Mouse (Mus musculus): ENCODE results near the gene Cfap77.
"Not testable (repeated sequence)": the region's sequence is repeated elsewhere in the genome, so short reads cannot be mapped to it uniquely, and the experiment has no call there.

Cfap77 gene

GRCm38 (mm10) chr2:29054991-29055390 lies at the start of gene Cfap77:
Gene Cfap77, minus strand, starts transcription at chr2:29055066.
- DNase-seq (ENCODE audit: low spot score in 2 of 2): no peak

- DNase-seq (ENCODE audit: low spot score in 2 of 2): not testable (repeated sequence)
Measured at GRCm38 (mm10) chr2:29102416-29103377, 47.8 kb upstream of the Cfap77 start.

DNA sequence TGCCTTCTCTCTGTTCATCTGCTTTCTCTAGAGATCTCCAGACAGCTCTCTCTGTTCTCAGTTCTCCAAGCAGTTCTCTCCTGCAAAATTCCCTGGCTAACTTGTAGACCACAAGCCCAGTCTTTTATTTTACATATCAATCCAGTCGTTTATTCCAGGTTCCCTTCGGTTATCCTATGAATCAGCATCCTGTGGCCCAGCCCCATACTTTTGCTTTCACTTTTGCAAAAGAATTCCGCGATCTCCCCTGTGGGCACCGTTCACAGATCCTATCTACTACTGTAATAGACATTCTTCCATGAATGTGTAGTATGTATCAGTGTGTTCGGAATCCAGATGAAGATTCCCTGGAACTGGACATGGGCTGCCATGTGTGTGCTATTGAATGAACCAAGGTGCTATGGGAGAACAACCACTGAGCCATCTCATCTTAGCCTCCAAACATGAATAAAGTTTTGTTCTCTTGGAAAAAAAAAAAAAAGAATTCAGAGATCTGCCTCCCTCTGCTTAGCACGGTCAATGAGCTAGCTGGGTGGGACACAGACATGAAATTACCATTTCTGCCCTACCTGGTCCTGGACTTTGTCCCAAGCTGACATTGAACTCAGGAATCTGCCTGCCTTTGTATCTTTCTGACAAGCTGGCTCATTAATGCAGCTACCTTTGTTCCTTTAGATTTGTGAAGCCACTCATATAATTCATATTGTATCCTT lies 46.1 kb upstream of the Cfap77 start:
- DNase-seq (ENCODE audit: low spot score in 2 of 2): no peak

DNA sequence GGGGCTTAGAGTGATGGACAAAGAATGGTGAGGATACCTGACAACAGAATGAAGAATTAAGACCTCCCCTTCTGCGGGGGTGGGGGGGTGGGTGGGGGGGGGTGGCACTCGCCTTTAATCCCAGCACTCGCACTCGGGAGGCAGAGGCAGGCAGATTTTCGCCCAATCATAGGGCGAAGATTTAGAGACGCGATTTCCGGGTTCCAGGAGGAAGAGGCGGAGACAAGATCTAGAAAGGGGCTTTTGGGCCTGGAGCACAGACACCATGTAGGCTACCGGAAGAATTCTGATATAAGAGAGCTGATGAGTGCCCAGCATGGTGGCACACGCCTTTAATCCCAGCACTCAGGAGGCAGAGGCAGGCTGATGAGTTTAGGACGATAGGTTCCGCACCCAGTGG lies 44.8 kb upstream of the Cfap77 start:
- DNase-seq (ENCODE audit: low spot score in 2 of 2): no peak

GRCm38 (mm10) chr2:29098786-29099185 lies 43.9 kb upstream of the Cfap77 start:
- DNase-seq (ENCODE audit: low spot score in 2 of 2): no peak

GRCm38 (mm10) chr2:29097955-29098354 lies 43.1 kb upstream of the Cfap77 start:
- DNase-seq (ENCODE audit: low spot score in 2 of 2): not testable (repeated sequence)

DNA sequence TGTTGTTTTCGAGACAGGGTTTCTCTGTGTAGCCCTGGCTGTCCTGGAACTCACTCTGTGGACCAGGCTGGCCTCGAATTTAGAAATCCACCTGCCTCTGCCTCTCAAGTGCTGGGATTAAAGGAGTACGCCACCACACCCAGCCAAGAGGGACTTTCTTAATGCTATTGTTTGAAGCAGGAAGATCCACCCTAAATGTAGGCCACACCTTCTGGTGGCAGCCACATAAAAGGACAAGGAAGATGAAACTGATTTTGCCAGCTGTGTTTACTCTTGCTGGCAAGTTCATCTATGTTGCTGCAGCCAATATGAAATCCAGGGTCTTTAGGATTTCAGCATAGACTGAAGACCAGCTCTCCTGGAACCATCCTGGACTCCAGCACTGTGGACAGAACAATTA lies 42.6 kb upstream of the Cfap77 start:
- no peak for DNase-seq (ENCODE audit: low spot score in 2 of 2)

GRCm38 (mm10) chr2:29096751-29097150 lies 41.9 kb upstream of the Cfap77 start:
- DNase-seq (ENCODE audit: low spot score in 2 of 2): no peak

GRCm38 (mm10) chr2:29095674-29096073 lies 40.8 kb upstream of the Cfap77 start:
- no peak for DNase-seq (ENCODE audit: low spot score in 2 of 2)

GRCm38 (mm10) chr2:29089276-29089675 lies 34.4 kb upstream of the Cfap77 start:
- not testable (repeated sequence) for DNase-seq (ENCODE audit: low spot score in 2 of 2)

DNA sequence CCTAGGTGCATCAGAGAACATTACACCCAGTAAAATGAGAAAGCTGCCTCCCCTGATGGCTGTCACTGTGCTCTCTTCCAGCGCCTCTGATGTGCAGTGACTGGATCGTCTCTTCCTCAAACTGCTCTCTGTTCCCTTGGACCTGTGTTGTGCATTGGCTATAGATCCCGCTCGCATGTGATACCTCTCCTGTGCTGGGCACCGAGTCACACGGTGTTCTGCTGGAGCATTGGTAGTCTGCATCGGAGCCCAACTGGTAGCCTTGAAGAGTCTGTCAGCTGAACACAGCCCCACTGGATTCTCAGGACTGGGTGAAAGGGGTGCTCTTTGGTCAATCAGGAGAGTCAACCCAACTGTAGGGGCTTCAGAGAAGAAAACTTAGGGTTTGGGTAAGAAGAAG lies 31.2 kb upstream of the Cfap77 start:
- no peak for DNase-seq (ENCODE audit: low spot score in 2 of 2)

- no peak for DNase-seq (ENCODE audit: low spot score in 2 of 2)
Measured at GRCm38 (mm10) chr2:29081965-29082364, 27.1 kb upstream of the Cfap77 start.

GRCm38 (mm10) chr2:29076226-29076625 lies 21.4 kb upstream of the Cfap77 start:
- DNase-seq (ENCODE audit: low spot score in 2 of 2): no peak

DNA sequence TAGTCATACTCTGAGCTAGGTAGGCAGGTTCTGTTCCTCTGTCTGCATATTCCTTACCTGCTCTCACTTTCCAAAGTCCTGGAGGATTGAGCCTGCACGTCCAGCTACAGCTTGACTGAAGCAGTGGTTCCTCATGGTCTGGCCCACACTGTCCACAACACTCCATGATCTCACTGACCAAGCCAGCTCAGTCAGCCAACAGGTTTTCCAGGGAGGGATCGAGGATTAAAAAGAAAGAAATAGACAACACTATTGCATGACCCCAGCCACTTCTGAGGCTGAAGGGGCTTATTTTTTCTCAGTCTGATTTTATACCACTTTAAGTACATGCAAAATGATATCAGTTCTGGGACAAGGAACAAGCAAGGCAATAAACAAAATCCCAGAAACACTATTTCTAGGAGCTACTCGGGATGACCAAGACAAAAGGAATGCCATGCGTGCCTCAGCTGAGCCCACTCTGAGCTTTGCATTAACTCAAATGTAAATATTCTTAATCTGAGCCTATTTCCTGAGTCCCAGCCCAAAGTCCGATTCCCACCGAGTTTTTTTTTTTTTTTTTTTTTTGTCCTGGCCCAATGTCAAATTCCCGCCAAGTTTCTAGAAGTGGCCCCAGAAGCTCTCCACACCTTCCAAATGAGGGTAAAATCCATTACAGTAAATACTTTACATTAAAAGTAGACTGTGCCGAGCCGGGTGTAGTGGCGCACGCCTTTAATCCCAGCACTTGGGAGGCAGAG lies 20.6 kb upstream of the Cfap77 start:
- DNase-seq (ENCODE audit: low spot score in 2 of 2): no peak

DNA sequence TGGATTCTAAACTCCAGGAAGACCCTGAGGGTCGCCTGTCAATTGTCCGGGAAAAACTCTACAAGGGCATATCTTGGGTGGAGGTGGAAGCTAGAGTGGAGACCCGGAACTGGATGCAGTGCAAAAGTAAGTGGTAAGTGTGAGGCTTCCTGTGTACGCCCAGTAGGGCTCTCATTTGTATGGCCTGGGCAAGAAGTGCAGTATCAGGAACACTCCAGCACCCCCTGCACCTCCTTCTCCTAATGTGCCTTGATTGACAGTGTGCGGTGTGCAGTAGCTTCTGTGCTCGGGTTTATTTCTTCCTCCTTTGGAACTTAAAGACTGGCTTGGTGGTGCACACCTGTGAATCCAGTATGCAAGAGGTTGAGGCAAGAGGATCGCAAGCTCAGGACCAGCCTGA lies 19.8 kb upstream of the Cfap77 start:
- no peak for DNase-seq (ENCODE audit: low spot score in 2 of 2)

GRCm38 (mm10) chr2:29066410-29066809 lies 11.5 kb upstream of the Cfap77 start:
- DNase-seq (ENCODE audit: low spot score in 2 of 2): no peak

GRCm38 (mm10) chr2:29065796-29066195 lies 10.9 kb upstream of the Cfap77 start:
- no peak for DNase-seq (ENCODE audit: low spot score in 2 of 2)

- DNase-seq (ENCODE audit: low spot score in 2 of 2): peak; percentile 85 to 92
Measured at GRCm38 (mm10) chr2:29060135-29060597, 5.3 kb upstream of the Cfap77 start, which contains the start of gene Ttf1. Gene Ttf1, plus strand, starts transcription at chr2:29060262.

GRCm38 (mm10) chr2:29054545-29054935 lies 326 bp downstream of the Cfap77 start:
- DNase-seq (ENCODE audit: low spot score in 2 of 2): no peak

GRCm38 (mm10) chr2:29053802-29054544 lies 893 bp downstream of the Cfap77 start:
- DNase-seq (ENCODE audit: low spot score in 2 of 2): peak; percentile 22 to 30

DNA sequence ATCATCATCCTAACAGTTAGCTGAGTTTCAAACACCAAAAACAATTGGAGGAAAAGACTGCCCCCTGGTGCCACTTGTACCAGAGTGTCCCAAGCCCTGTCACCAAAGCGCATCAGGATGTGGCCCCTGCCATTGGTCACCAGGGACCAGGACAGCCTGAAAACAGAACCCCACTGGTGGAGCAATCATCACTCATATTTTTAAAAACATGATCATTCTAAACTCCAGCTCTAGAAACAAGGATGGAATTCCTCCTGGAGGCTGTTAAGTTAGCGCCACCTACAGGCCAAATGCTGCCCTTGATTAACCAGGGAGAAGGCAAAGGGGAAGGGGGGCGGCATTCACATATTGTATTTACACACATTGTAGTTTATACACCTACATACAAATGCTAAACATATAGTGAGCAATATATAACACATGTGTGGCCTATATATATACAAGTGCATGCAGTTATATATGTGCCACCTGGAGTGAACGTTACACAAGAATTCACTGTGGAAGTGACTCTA lies 1.9 kb downstream of the Cfap77 start:
- DNase-seq (ENCODE audit: low spot score in 2 of 2): peak in 1 of 2 experiments; percentile 26
